Mouse (Mus musculus): Measurements from ENCODE around the gene Otx2. TPM values are rescaled to one million over a fixed set of nuclear protein-coding genes. Genes with fewer than 3 reads are reported as not detected.

The Otx2 gene
- polyA plus RNA-seq, 1 experiment from 2014 or later: not detected

DNA sequence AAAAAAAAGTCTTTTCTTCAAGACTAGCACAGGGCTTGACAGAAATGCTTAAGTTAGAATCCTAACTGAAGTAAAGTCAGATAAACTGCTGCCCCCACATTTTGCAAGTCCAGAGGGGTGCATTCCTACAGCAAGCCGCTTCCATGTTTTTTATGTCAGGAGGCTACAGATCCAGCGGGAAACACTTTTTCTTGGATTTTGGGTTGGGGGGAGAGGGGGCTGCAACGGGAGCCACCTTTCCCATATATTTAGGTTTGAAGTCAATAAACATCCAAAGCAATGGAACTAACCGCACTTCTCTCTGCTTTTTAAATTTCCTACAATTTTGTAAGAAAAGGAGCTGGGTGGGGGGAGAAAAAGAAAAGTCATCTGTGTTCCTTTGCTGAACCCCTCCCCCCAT is 10.1 kb downstream of the Otx2 start:
- no peak overlapping the region for H3K4me2 ChIP-seq (replicated peaks; ENCODE audit: low read depth, low read length)
- H3K4me1 ChIP-seq (ENCODE audit: insufficient read depth, low read length): no peaks in the 10 kb centered on the region
- no peaks in the 10 kb centered on the region for H3K36me3 ChIP-seq (ENCODE audit: insufficient read depth, low read length)
- WGBS: 2% methylated on average over 4 of the region's 4 CpGs
- H3K27ac ChIP-seq (ENCODE audit: low read length): no peak overlapping the region
- ATAC-seq (ENCODE audit: low FRiP score, low TSS enrichment): no peak
- no peak overlapping the region for H3K4me3 ChIP-seq (ENCODE audit: low read length)
- H3K9ac ChIP-seq (replicated peaks; ENCODE audit: low read length): no peak overlapping the region
- H3K27me3 ChIP-seq (ENCODE audit: insufficient read depth, low read length): peaks cover 94% of the 10 kb centered on the region
- no peaks in the 10 kb centered on the region for H3K9me3 ChIP-seq (ENCODE audit: low read length)

DNA sequence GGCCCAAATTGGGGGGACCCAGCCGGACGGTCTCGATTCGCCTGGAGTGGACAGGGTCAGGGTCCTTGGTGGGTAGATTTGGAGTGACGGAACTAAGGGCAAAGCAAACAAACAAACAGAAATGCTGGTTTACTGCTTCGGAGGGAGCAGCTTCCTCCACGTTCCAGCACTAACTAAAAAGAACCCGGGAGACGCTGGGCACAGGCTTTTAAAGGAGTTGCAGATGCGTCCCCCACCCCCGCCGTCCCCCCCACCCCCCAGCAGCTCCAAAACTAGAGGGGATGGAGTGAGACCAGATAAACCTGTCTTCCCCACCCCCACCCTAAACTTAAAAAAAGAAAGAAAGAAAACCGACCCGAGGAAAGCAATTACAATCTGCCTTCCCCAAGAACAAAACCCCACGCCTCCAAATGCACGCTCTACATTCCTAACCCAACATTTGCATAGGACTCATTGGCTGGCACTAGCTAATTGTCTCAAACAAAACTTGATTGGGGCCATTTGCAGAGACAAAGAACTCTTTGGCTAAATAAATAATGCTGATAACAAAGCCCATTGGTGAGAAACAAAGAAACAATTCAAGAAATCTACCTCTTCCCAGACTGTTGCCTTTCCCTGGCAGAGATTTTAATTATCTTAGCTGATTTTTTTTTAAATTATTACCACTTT is 10.9 kb downstream of the Otx2 start:
- WGBS: 2% methylated on average over 16 of the region's 16 CpGs
- H3K27me3 ChIP-seq (ENCODE audit: insufficient read depth, low read length): peaks cover 94% of the 10 kb centered on the region
- H3K4me2 ChIP-seq (replicated peaks; ENCODE audit: low read depth, low read length): no peak overlapping the region
- no peak overlapping the region for H3K9ac ChIP-seq (replicated peaks; ENCODE audit: low read length)
- H3K27ac ChIP-seq (ENCODE audit: low read length): no peak overlapping the region
- H3K4me1 ChIP-seq (ENCODE audit: insufficient read depth, low read length): no peaks in the 10 kb centered on the region
- no peaks in the 10 kb centered on the region for H3K9me3 ChIP-seq (ENCODE audit: low read length)
- no peak overlapping the region for H3K4me3 ChIP-seq (ENCODE audit: low read length)
- ATAC-seq (ENCODE audit: low FRiP score, low TSS enrichment): no peak
- no peaks in the 10 kb centered on the region for H3K36me3 ChIP-seq (ENCODE audit: insufficient read depth, low read length)

DNA sequence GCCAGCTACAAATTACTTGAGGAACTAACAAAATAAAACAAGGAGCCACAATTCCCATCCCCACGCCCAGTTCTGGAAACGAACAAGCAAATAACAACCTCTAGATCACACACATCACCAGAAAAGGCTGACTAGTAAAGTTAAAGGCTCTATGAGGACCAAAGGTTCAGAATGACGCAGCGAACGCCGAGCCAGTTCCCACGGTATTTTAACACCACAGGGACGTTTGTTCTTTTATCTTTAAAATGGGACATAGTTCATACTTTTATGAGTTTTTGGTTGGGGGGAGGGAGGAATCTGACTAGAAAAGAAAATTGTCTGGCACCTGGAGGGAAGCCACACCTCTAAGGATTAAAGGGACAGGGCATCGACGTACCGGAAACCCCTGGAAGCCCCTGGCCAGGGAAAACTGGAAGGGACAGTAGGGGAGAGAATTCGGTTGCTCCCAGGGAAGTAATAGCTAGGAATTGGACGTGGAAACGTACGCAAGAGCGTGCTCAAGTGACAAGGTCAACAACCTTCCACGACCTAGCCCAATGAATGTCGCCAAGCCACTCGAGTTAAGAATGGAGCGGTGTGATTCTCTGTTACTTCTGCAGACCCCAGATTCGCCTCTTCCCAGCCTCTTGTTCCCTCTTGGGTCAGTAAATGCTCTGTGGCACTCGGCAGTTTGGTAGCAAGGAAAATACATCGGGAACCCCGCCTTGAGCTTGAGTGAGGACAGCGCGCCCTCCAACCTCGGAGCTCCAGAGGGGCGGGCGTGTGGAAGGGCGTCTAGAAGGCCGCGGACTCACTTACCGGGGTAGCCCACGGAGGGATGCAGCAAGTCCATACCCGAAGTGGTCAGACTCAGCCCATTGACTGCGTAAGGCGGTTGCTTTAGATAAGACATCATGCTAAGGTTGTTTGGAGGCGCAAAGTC is 11.7 kb downstream of the Otx2 start:
- no peak overlapping the region for H3K4me2 ChIP-seq (replicated peaks; ENCODE audit: low read depth, low read length)
- H3K9ac ChIP-seq (replicated peaks; ENCODE audit: low read length): no peak overlapping the region
- no peak overlapping the region for H3K27ac ChIP-seq (ENCODE audit: low read length)
- H3K36me3 ChIP-seq (ENCODE audit: insufficient read depth, low read length): no peaks in the 10 kb centered on the region
- no peak for ATAC-seq (ENCODE audit: low FRiP score, low TSS enrichment)
- H3K4me3 ChIP-seq (ENCODE audit: low read length): no peak overlapping the region
- 3% methylated on average over 38 of the region's 38 CpGs for WGBS
- no peaks in the 10 kb centered on the region for H3K4me1 ChIP-seq (ENCODE audit: insufficient read depth, low read length)
- H3K9me3 ChIP-seq (ENCODE audit: low read length): no peaks in the 10 kb centered on the region
- H3K27me3 ChIP-seq (ENCODE audit: insufficient read depth, low read length): peaks cover 94% of the 10 kb centered on the region

- Histone ChIP-seq H3K27ac (ENCODE audit: low read length) (no peak overlapping the region), H3K36me3 (ENCODE audit: insufficient read depth, low read length) (no peaks in the 10 kb centered on the region), H3K9me3 (ENCODE audit: low read length) (no peaks in the 10 kb centered on the region), H3K27me3 (ENCODE audit: insufficient read depth, low read length) (peaks cover 93% of the 10 kb centered on the region), H3K4me3 (ENCODE audit: low read length) (no peak overlapping the region), H3K9ac (replicated peaks; ENCODE audit: low read length) (no peak overlapping the region), H3K4me1 (ENCODE audit: insufficient read depth, low read length) (no peaks in the 10 kb centered on the region), H3K4me2 (replicated peaks; ENCODE audit: low read depth, low read length) (no peak overlapping the region)
- ATAC-seq (ENCODE audit: low FRiP score, low TSS enrichment): no peak
- 3% methylated on average over 8 of the region's 8 CpGs for WGBS
These were observed 12.5 kb downstream of the Otx2 start for GRCm38 (mm10) chr14:48661151-48661550.

DNA sequence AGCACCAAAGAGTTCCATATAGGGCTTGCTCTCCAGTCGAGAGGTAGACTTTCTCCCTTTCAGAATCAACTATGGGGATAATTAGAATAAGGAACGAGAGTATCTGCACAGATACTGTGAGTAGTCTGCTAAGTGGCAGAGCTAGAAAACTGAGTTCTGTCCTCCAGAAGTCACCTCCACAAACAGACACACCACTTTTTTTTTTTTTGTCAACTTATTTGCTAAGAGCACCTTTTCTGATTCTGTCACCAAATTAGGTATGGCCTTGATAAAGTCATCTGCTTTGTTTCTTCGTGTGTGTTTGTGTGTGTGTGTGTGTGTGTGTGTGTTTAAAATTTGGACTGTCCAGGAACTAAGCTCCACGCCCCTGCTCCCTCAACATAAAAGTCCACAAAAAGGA is 13.0 kb downstream of the Otx2 start:
- Histone ChIP-seq H3K4me1 (ENCODE audit: insufficient read depth, low read length) (no peaks in the 10 kb centered on the region), H3K4me2 (replicated peaks; ENCODE audit: low read depth, low read length) (no peak overlapping the region), H3K4me3 (ENCODE audit: low read length) (no peak overlapping the region), H3K36me3 (ENCODE audit: insufficient read depth, low read length) (no peaks in the 10 kb centered on the region), H3K9ac (replicated peaks; ENCODE audit: low read length) (no peak overlapping the region), H3K27me3 (ENCODE audit: insufficient read depth, low read length) (peaks cover 93% of the 10 kb centered on the region), H3K9me3 (ENCODE audit: low read length) (no peaks in the 10 kb centered on the region), H3K27ac (ENCODE audit: low read length) (no peak overlapping the region)
- WGBS: 36% methylated on average over 4 of the region's 4 CpGs
- ATAC-seq (ENCODE audit: low FRiP score, low TSS enrichment): no peak

GRCm38 (mm10) chr14:48659661-48660060 is 14.0 kb downstream of the Otx2 start:
- no peaks in the 10 kb centered on the region for H3K36me3 ChIP-seq (ENCODE audit: insufficient read depth, low read length)
- WGBS: 57% methylated on average over 4 of the region's 4 CpGs
- no peak overlapping the region for H3K9ac ChIP-seq (replicated peaks; ENCODE audit: low read length)
- no peak overlapping the region for H3K4me3 ChIP-seq (ENCODE audit: low read length)
- peaks cover 93% of the 10 kb centered on the region for H3K27me3 ChIP-seq (ENCODE audit: insufficient read depth, low read length)
- no peak overlapping the region for H3K4me2 ChIP-seq (replicated peaks; ENCODE audit: low read depth, low read length)
- H3K27ac ChIP-seq (ENCODE audit: low read length): no peak overlapping the region
- ATAC-seq (ENCODE audit: low FRiP score, low TSS enrichment): no peak
- H3K4me1 ChIP-seq (ENCODE audit: insufficient read depth, low read length): no peaks in the 10 kb centered on the region
- H3K9me3 ChIP-seq (ENCODE audit: low read length): no peaks in the 10 kb centered on the region

GRCm38 (mm10) chr14:48657241-48657640 is 16.4 kb downstream of the Otx2 start:
- no peak overlapping the region for H3K27ac ChIP-seq (ENCODE audit: low read length)
- 64% methylated on average over 6 of the region's 6 CpGs for WGBS

DNA sequence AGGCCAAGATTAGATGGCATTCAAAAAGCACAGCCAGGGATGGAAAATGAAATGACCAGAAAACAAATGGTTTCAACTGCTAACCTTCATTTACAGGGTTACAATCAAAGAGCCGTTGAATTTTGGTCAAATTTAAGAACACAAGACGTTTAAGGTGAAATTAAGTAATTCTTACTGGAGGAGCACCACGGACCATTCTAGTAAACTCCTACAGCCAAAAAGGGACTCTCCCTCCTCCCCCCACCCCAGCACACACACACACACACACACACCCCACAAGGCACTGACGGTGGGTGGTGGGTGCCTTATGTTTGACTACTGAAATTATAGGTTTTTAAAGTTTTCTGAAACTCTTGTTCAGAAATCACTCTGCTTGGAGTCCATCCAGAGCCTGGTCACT is 16.9 kb downstream of the Otx2 start:
- ATAC-seq (ENCODE audit: low FRiP score, low TSS enrichment): no peak
- Histone ChIP-seq H3K9me3 (ENCODE audit: low read length) (no peaks in the 10 kb centered on the region), H3K36me3 (ENCODE audit: insufficient read depth, low read length) (no peaks in the 10 kb centered on the region), H3K4me1 (ENCODE audit: insufficient read depth, low read length) (no peaks in the 10 kb centered on the region), H3K27ac (ENCODE audit: low read length) (no peak overlapping the region), H3K4me2 (replicated peaks; ENCODE audit: low read depth, low read length) (no peak overlapping the region), H3K4me3 (ENCODE audit: low read length) (no peak overlapping the region), H3K9ac (replicated peaks; ENCODE audit: low read length) (no peak overlapping the region), H3K27me3 (ENCODE audit: insufficient read depth, low read length) (peaks cover 99% of the 10 kb centered on the region)
- 26% methylated on average over 4 of the region's 4 CpGs for WGBS

More at GRCm38 (mm10) chr14:48657241-48657640, 16.4 kb downstream of the Otx2 start:
- ATAC-seq (ENCODE audit: low FRiP score, low TSS enrichment): no peak
- Histone ChIP-seq H3K4me3 (ENCODE audit: low read length) (no peak overlapping the region), H3K36me3 (ENCODE audit: insufficient read depth, low read length) (no peaks in the 10 kb centered on the region), H3K9ac (replicated peaks; ENCODE audit: low read length) (no peak overlapping the region), H3K27me3 (ENCODE audit: insufficient read depth, low read length) (peaks cover 99% of the 10 kb centered on the region), H3K9me3 (ENCODE audit: low read length) (no peaks in the 10 kb centered on the region), H3K4me2 (replicated peaks; ENCODE audit: low read depth, low read length) (no peak overlapping the region), H3K4me1 (ENCODE audit: insufficient read depth, low read length) (no peaks in the 10 kb centered on the region)

DNA sequence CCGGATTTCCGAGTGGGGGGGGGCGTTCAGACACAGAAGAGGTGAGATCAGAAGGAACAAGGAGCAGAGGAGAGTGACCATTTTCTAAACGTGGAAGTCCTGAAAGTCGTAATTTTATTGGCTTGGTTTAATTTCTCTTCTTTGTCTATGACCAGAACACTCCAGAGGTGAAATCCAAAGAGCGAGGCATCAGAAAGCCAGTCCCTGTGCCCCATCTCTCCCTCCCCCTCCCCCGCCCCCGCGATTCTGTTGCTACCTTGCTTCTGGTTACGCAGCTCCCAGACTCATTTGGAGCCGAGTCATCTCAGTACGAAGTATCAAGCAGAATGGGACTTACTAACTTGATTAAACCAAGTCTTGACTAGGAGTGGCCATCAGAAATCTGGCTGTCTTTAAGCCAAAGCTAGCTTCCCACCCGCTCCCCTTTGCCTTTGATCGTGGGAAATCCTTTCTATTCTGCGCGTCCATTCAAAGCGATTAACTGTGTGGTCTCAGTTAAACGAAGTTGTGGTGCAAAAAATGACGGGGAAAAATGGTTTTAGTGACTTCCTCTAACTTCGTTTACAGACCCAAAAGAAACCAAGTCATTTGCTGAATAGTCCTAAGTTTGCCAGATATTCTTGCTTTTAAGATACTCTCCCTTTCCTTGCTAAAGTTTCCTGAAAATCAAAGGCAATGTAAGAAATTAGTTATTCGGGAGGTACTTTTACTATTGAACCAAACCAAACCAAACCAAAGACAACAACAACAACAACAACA is 17.6 kb downstream of the Otx2 start:
- peaks cover 99% of the 10 kb centered on the region for H3K27me3 ChIP-seq (ENCODE audit: insufficient read depth, low read length)
- WGBS: 3% methylated on average over 21 of the region's 21 CpGs
- no peaks in the 10 kb centered on the region for H3K36me3 ChIP-seq (ENCODE audit: insufficient read depth, low read length)
- H3K4me3 ChIP-seq (ENCODE audit: low read length): no peak overlapping the region
- H3K4me2 ChIP-seq (replicated peaks; ENCODE audit: low read depth, low read length): no peak overlapping the region
- no peak overlapping the region for H3K9ac ChIP-seq (replicated peaks; ENCODE audit: low read length)
- no peaks in the 10 kb centered on the region for H3K9me3 ChIP-seq (ENCODE audit: low read length)
- H3K4me1 ChIP-seq (ENCODE audit: insufficient read depth, low read length): 0 out of 2 replicates have a peak, but pooled peaks cover 5% of the 10 kb centered on the region
- H3K27ac ChIP-seq (ENCODE audit: low read length): no peak overlapping the region
- no peak for ATAC-seq (ENCODE audit: low FRiP score, low TSS enrichment)

Measured in kidney, embryonic 16.5 days (tissue).